Mouse (Mus musculus) thymus, adult 2 months (tissue): ENCODE data around the gene Grem1. TPM values are rescaled to one million over a fixed set of nuclear protein-coding genes. Genes with fewer than 3 reads are reported as not detected.

ENCODE experiments used
- DNase-seq: peaks from one replicate; pipeline ENCODE4 v3.0.0; 2021
- H3K27ac ChIP-seq: fragments of 200-500 bp; 2 replicates; pipeline ENCODE4 v1.5.1; 2012; ENCODE audit warnings: low read length, control low read depth; ENCODE audit not compliant: control insufficient read depth, insufficient read depth
- H3K27me3 ChIP-seq: fragments of 200-500 bp; 2 replicates; pipeline ENCODE4 v1.6.1; 2012; ENCODE audit warnings: mild to moderate bottlenecking, low read length, moderate library complexity, mixed read lengths; ENCODE audit not compliant: control insufficient read depth, insufficient read depth
- H3K36me3 ChIP-seq: fragments of 200-500 bp; 2 replicates; pipeline ENCODE4 v1.6.1; 2012; ENCODE audit warnings: mild to moderate bottlenecking, low read length, moderate library complexity; ENCODE audit not compliant: control insufficient read depth, insufficient read depth
- H3K4me1 ChIP-seq: fragments of 200-500 bp; replicated peaks from 2 replicates; pipeline ENCODE4 v1.6.1; 2012; ENCODE audit warnings: low read length; ENCODE audit not compliant: control insufficient read depth, insufficient read depth
- H3K4me3 ChIP-seq: fragments of 200-500 bp; 2 replicates; pipeline ENCODE4 v1.5.1; 2012; ENCODE audit warnings: mild to moderate bottlenecking, low read length, control low read depth, moderate library complexity; ENCODE audit not compliant: control insufficient read depth, insufficient read depth
- CTCF ChIP-seq: fragments of 200-500 bp; IDR thresholded peaks from 2 replicates; pipeline ENCODE4 v1.5.1; 2012; ENCODE audit warnings: mild to moderate bottlenecking, control low read depth, low read length, moderate library complexity, borderline replicate concordance; ENCODE audit not compliant: control insufficient read depth, poor library complexity, insufficient read depth; ENCODE audit errors: extremely low read depth
- POLR2A ChIP-seq: fragments of 200-500 bp; IDR thresholded peaks from 2 replicates; pipeline ENCODE4 v1.6.1; 2012; ENCODE audit warnings: mild to moderate bottlenecking, low read length, control low read depth, moderate library complexity; ENCODE audit not compliant: control insufficient read depth, poor library complexity, insufficient read depth; ENCODE audit errors: extremely low read depth
- WGBS: fragments of 180-500 bp; shearing (Covaris S2); methylation state at CpG from one replicate; pipeline ENCODE4 v1.1.7; 2018; 5-methylcytosine and 5-hydroxymethylcytosine counted together
- polyA plus RNA-seq: library from polyadenylated mRNA; depleted of rRNA; stranded (reverse); fragments of >200 nt; gene quantifications from 2 replicates; pipeline ENCODE4 v1.2.3, GENCODE M21; 2012

The Grem1 gene
- polyA plus RNA-seq, 1 experiment: 0.59 TPM

- Histone ChIP-seq H3K4me3 (no peak overlapping the region), H3K36me3 (no peaks in the 10 kb centered on the region), H3K27ac (no peak overlapping the region), H3K27me3 (no peaks in the 10 kb centered on the region), H3K4me1 (no peaks in the 10 kb centered on the region)
- TF ChIP-seq CTCF (no peak), POLR2A (no peak)
- DNase-seq: no peak
- 90% methylated on average over 5 of the region's 5 CpGs for WGBS
Observed at GRCm38 (mm10) chr2:113764968-113765367, 6.5 kb upstream of the Grem1 start.

- Histone ChIP-seq H3K27ac (no peak overlapping the region), H3K27me3 (no peaks in the 10 kb centered on the region), H3K4me3 (no peak overlapping the region), H3K36me3 (no peaks in the 10 kb centered on the region), H3K4me1 (no peaks in the 10 kb centered on the region)
- DNase-seq: no peak
- 3% methylated on average over 47 of the region's 47 CpGs for WGBS
- TF ChIP-seq POLR2A (no peak), CTCF (no peak)
Observed at GRCm38 (mm10) chr2:113757525-113758310, 728 bp downstream of the Grem1 start.

DNA sequence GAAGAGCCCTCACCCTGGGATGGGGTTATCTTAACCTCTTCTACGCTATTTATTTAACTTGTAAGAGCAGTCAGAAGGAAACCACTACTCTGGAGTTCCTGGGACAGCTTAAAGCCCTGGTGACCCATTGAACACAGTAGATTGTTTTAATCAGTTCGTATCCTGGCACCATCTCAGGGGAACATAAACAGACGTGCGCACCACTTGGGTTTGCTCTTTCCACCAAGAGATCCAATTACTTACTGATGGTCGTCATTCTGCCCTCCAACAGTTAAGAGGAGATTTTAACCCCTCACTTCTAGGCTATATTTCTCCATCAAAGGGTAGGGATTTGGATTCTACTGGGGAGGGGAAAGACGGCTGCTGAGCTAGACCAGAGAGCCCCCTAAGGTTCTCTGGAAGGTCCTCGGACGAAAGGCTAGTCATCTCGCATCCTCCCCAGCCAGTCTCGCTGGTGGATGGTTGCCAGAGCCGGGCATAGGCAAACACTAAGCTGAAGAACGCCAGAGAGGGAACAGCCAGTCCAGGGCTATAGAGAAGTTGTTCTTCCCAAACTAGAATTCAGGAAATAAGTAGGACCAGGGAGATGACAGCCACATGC is 1.4 kb downstream of the Grem1 start:
- Histone ChIP-seq H3K27ac (no peak overlapping the region), H3K4me3 (no peak overlapping the region), H3K4me1 (no peaks in the 10 kb centered on the region), H3K36me3 (no peaks in the 10 kb centered on the region), H3K27me3 (no peaks in the 10 kb centered on the region)
- DNase-seq: no peak
- WGBS: 13% methylated on average over 12 of the region's 12 CpGs
- TF ChIP-seq CTCF (no peak), POLR2A (no peak)

- Histone ChIP-seq H3K36me3 (no peaks in the 10 kb centered on the region), H3K4me1 (no peaks in the 10 kb centered on the region), H3K4me3 (no peak overlapping the region), H3K27me3 (no peaks in the 10 kb centered on the region), H3K27ac (no peak overlapping the region)
- TF ChIP-seq CTCF (no peak), POLR2A (no peak)
- DNase-seq: no peak
- 89% methylated on average over 12 of the region's 12 CpGs for WGBS
Observed at GRCm38 (mm10) chr2:113749721-113750120, 8.7 kb downstream of the Grem1 start.

DNA sequence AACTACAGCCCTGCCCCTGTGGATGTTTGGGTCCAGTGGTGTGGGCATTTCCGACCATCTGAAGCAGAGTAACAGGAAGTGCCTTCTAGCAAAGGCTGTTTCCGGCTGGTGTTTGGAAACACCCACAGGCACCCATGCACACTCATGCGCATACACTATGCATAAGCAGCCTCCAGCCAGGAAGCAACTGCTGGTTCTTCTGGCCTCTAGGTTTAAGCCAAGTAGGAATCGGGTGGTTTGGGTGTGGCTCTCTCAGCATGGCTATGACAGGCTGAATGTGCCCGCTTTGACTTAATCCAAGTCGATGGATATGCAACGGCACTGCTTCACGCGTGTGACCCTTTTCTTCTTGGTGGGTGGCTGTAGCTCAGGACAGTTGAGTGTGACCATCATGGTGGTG is 9.1 kb downstream of the Grem1 start:
- H3K4me3 ChIP-seq: no peak overlapping the region
- H3K27ac ChIP-seq: no peak overlapping the region
- no peaks in the 10 kb centered on the region for H3K27me3 ChIP-seq
- 94% methylated on average over 9 of the region's 9 CpGs for WGBS
- no peaks in the 10 kb centered on the region for H3K4me1 ChIP-seq
- TF ChIP-seq CTCF (no peak), POLR2A (no peak)
- DNase-seq: no peak
- no peaks in the 10 kb centered on the region for H3K36me3 ChIP-seq

DNA sequence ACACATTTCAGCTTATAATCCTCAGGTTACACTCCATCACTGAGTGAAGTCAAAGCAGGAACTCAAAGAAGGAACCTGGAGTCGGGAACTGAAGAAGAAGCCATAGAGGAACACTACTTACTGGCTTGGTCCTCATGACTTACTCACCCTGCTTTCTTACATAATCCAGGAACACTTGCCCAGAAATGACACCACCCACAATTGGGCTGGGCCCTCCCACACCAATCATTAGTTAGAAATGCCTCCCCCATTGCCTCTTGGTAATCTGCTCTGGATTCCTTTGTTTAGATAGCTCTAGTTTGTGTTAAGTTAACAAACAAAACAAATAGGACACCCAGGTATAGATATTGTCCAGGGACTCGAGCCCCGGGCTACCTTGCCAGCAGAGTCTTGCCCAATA is 29.9 kb downstream of the Grem1 start:
- Histone ChIP-seq H3K27me3 (no peaks in the 10 kb centered on the region), H3K36me3 (no peaks in the 10 kb centered on the region), H3K27ac (no peak overlapping the region), H3K4me3 (no peak overlapping the region), H3K4me1 (no peaks in the 10 kb centered on the region)
- DNase-seq: no peak
- 80% methylated on average over 3 of the region's 3 CpGs for WGBS
- TF ChIP-seq CTCF (no peak), POLR2A (no peak)
